Mouse (Mus musculus): Measurements from ENCODE around the gene Pjvk.
"Not testable (repeated sequence)": the region's sequence is repeated elsewhere in the genome, so short reads cannot be mapped to it uniquely, and the experiment has no call there.

Pjvk gene

GRCm38 (mm10) chr2:76647883-76648570 lies at the start of gene Pjvk, which contains the start of gene Prkra:
Gene Pjvk, plus strand, starts transcription at chr2:76648476.
Gene Prkra, minus strand, starts transcription at chr2:76648015.
- peak; percentile 86 for DNase-seq (ENCODE audit: low spot score)

- no peak for DNase-seq (ENCODE audit: low spot score)
Measured at GRCm38 (mm10) chr2:76599214-76599613, 49.1 kb upstream of the Pjvk start.

- no peak for DNase-seq (ENCODE audit: low spot score)
Measured at GRCm38 (mm10) chr2:76602256-76602655, 46.0 kb upstream of the Pjvk start.

- DNase-seq (ENCODE audit: low spot score) = no peak
Measured at GRCm38 (mm10) chr2:76606704-76607103, 41.6 kb upstream of the Pjvk start.

GRCm38 (mm10) chr2:76610326-76611104 lies 37.8 kb upstream of the Pjvk start:
- DNase-seq (ENCODE audit: low spot score) = no peak

- DNase-seq (ENCODE audit: low spot score) = no peak
Measured at GRCm38 (mm10) chr2:76611996-76612395, 36.3 kb upstream of the Pjvk start.

- DNase-seq (ENCODE audit: low spot score) = no peak
Measured at GRCm38 (mm10) chr2:76618078-76618477, 30.2 kb upstream of the Pjvk start.

GRCm38 (mm10) chr2:76620188-76620587 lies 28.1 kb upstream of the Pjvk start:
- no peak for DNase-seq (ENCODE audit: low spot score)

GRCm38 (mm10) chr2:76621724-76622123 lies 26.6 kb upstream of the Pjvk start:
- no peak for DNase-seq (ENCODE audit: low spot score)

- not testable (repeated sequence) for DNase-seq (ENCODE audit: low spot score)
Measured at GRCm38 (mm10) chr2:76622316-76622715, 26.0 kb upstream of the Pjvk start.

GRCm38 (mm10) chr2:76630293-76630692 lies 18.0 kb upstream of the Pjvk start:
- no peak for DNase-seq (ENCODE audit: low spot score)

- DNase-seq (ENCODE audit: low spot score) = no peak
Measured at GRCm38 (mm10) chr2:76631600-76631999, 16.7 kb upstream of the Pjvk start.

GRCm38 (mm10) chr2:76639637-76640036 lies 8.6 kb upstream of the Pjvk start:
- DNase-seq (ENCODE audit: low spot score) = no peak

- no peak for DNase-seq (ENCODE audit: low spot score)
Measured at GRCm38 (mm10) chr2:76643801-76644200, 4.5 kb upstream of the Pjvk start.

GRCm38 (mm10) chr2:76647441-76647869 lies 821 bp upstream of the Pjvk start:
- DNase-seq (ENCODE audit: low spot score) = no peak

GRCm38 (mm10) chr2:76648666-76649141 lies 428 bp downstream of the Pjvk start:
- DNase-seq (ENCODE audit: low spot score) = no peak

GRCm38 (mm10) chr2:76653070-76653469 lies 4.8 kb downstream of the Pjvk start:
- DNase-seq (ENCODE audit: low spot score) = no peak

GRCm38 (mm10) chr2:76654646-76655045 lies 6.4 kb downstream of the Pjvk start:
- no peak for DNase-seq (ENCODE audit: low spot score)

GRCm38 (mm10) chr2:76655444-76655843 lies 7.2 kb downstream of the Pjvk start:
- no peak for DNase-seq (ENCODE audit: low spot score)

- DNase-seq (ENCODE audit: low spot score) = no peak
Measured at GRCm38 (mm10) chr2:76655982-76656381, 7.7 kb downstream of the Pjvk start.

- no peak for DNase-seq (ENCODE audit: low spot score)
Measured at GRCm38 (mm10) chr2:76658551-76658950, 10.3 kb downstream of the Pjvk start.

GRCm38 (mm10) chr2:76659419-76659818 lies 11.1 kb downstream of the Pjvk start:
- no peak for DNase-seq (ENCODE audit: low spot score)

GRCm38 (mm10) chr2:76665531-76665930 lies 17.3 kb downstream of the Pjvk start:
- DNase-seq (ENCODE audit: low spot score) = no peak

Data from spleen, adult 12 weeks (tissue).